ENCODE assay signal across 8 mouse cellular contexts in genomic region chr17:56162231-56162774, GRCm38 (mm10). TPM values are rescaled to one million over a fixed set of nuclear protein-coding genes. Genes with fewer than 3 reads are reported as not detected.
DNase-seq lines count a peak whose midpoint lies in the region; ATAC-seq and TF ChIP-seq lines count a peak whose summit lies in the region.

Tnfaip8l1 (plus strand) TSS chr17:56162477.

- WGBS in forebrain, embryonic 12.5 days = under 1% methylated on average over 30 of the region's 30 CpGs
- 1% methylated on average over 30 of the region's 30 CpGs for WGBS in heart, postnatal 0 days
- 2% methylated on average over 30 of the region's 30 CpGs for WGBS in liver, embryonic 16.5 days (ENCODE audit: insufficient replicate concordance)
- under 1% methylated on average over 30 of the region's 30 CpGs for WGBS in neural tube, embryonic 13.5 days

- H3K9ac ChIP-seq in forebrain, embryonic 12.5 days = peak within 1 kb of the TSS; percentile 55
- peak within 1 kb of the TSS; percentile 26; the same call in 1 of the 2 replicates for H3K9ac ChIP-seq in heart, postnatal 0 days (replicated peaks; ENCODE audit: low read depth, low read length)
- H3K9ac ChIP-seq in liver, embryonic 16.5 days (ENCODE audit: low read depth, low read length) = peak within 1 kb of the TSS; percentile 47
- peak within 1 kb of the TSS; percentile 66 for H3K9ac ChIP-seq in neural tube, embryonic 13.5 days

- H3K4me3 ChIP-seq in E14TG2a.4 (replicated peaks; ENCODE audit: low read length) = peak within 1 kb of the TSS; percentile 78
- peak within 1 kb of the TSS; percentile 44 for H3K4me3 ChIP-seq in forebrain, embryonic 12.5 days (replicated peaks)
- peak within 1 kb of the TSS; percentile 45 for H3K4me3 ChIP-seq in heart, postnatal 0 days (ENCODE audit: low read depth, low read length)
- H3K4me3 ChIP-seq in liver, embryonic 16.5 days (ENCODE audit: low read depth, low read length) = peak within 1 kb of the TSS; percentile 57
- H3K4me3 ChIP-seq in neural tube, embryonic 13.5 days = peak within 1 kb of the TSS; percentile 47
- peak within 1 kb of the TSS; percentile 49 for H3K4me3 ChIP-seq in testis, adult 2 months (ENCODE audit: control insufficient read depth, low read depth, low read length)

- H3K36me3 ChIP-seq in E14TG2a.4 (ENCODE audit: insufficient read depth, low read length) = no peaks in the 10 kb centered on the region
- H3K36me3 ChIP-seq in forebrain, embryonic 12.5 days (replicated peaks) = no peaks in the 10 kb centered on the region
- no peaks in the 10 kb centered on the region for H3K36me3 ChIP-seq in heart, postnatal 0 days (replicated peaks; ENCODE audit: control insufficient read depth, insufficient read depth, low read length)
- H3K36me3 ChIP-seq in liver, embryonic 16.5 days (ENCODE audit: control insufficient read depth, insufficient read depth) = no peaks in the 10 kb centered on the region
- H3K36me3 ChIP-seq in neural tube, embryonic 13.5 days = no peaks in the 10 kb centered on the region
- no peaks in the 10 kb centered on the region for H3K36me3 ChIP-seq in testis, adult 2 months (ENCODE audit: control insufficient read depth, insufficient read depth, low read length)

- no peak within 1 kb of the TSS for H3K27ac ChIP-seq in forebrain, embryonic 12.5 days
- peak within 1 kb of the TSS; percentile 40 for H3K27ac ChIP-seq in heart, postnatal 0 days (ENCODE audit: low read depth)
- peak within 1 kb of the TSS; percentile 12; the same call in 1 of the 2 replicates for H3K27ac ChIP-seq in liver, embryonic 16.5 days (ENCODE audit: low read length)
- no peak within 1 kb of the TSS for H3K27ac ChIP-seq in neural tube, embryonic 13.5 days (replicated peaks)
- no peak within 1 kb of the TSS for H3K27ac ChIP-seq in testis, adult 2 months (ENCODE audit: control insufficient read depth, insufficient read depth, low read depth, low read length)

- H3K4me1 ChIP-seq in E14TG2a.4 (replicated peaks; ENCODE audit: low read depth, low read length) = peaks cover 41% of the 10 kb centered on the region
- H3K4me1 ChIP-seq in forebrain, embryonic 12.5 days = peaks cover 24% of the 10 kb centered on the region
- H3K4me1 ChIP-seq in heart, postnatal 0 days (ENCODE audit: control insufficient read depth, insufficient read depth) = peaks cover 9% of the 10 kb centered on the region; the same call in 1 of the 2 replicates
- peaks cover 17% of the 10 kb centered on the region for H3K4me1 ChIP-seq in liver, embryonic 16.5 days (ENCODE audit: control insufficient read depth, low read depth, low read length)
- H3K4me1 ChIP-seq in neural tube, embryonic 13.5 days (replicated peaks) = peaks cover 37% of the 10 kb centered on the region
- peaks cover 11% of the 10 kb centered on the region for H3K4me1 ChIP-seq in testis, adult 2 months (ENCODE audit: control insufficient read depth, insufficient read depth, low read length)

- no peak for TF ChIP-seq EP300 in heart, postnatal 0 days (IDR thresholded peaks at IDR 0.05; ENCODE audit: low read depth)

- H3K27me3 ChIP-seq in E14TG2a.4 (ENCODE audit: insufficient read depth, low read length) = peaks cover 40% of the 10 kb centered on the region
- peaks cover 37% of the 10 kb centered on the region for H3K27me3 ChIP-seq in forebrain, embryonic 12.5 days
- peaks cover 17% of the 10 kb centered on the region for H3K27me3 ChIP-seq in heart, postnatal 0 days (ENCODE audit: control insufficient read depth, insufficient read depth, low read length)
- peaks cover 3% of the 10 kb centered on the region; the same call in 1 of the 2 replicates for H3K27me3 ChIP-seq in liver, embryonic 16.5 days (ENCODE audit: control insufficient read depth, insufficient read depth, low read depth, low read length)
- peaks cover 34% of the 10 kb centered on the region for H3K27me3 ChIP-seq in neural tube, embryonic 13.5 days
- H3K27me3 ChIP-seq in testis, adult 2 months (ENCODE audit: control insufficient read depth, insufficient read depth, low read length) = no peaks in the 10 kb centered on the region

- peak; percentile 98 for ATAC-seq in forebrain, embryonic 12.5 days (ENCODE audit: low FRiP score)
- ATAC-seq in heart, postnatal 0 days (ENCODE audit: insufficient read depth, low read depth) = peak; percentile 99
- peak; percentile 99 for ATAC-seq in liver, embryonic 16.5 days (ENCODE audit: low read depth)
- peak; percentile 95 for ATAC-seq in neural tube, embryonic 13.5 days (ENCODE audit: low read depth)

- peak within 1 kb of the TSS; percentile 68 for H3K4me2 ChIP-seq in forebrain, embryonic 12.5 days
- H3K4me2 ChIP-seq in heart, postnatal 0 days (ENCODE audit: low read depth, low read length) = peak within 1 kb of the TSS; percentile 71
- H3K4me2 ChIP-seq in liver, embryonic 16.5 days (ENCODE audit: low read depth, low read length) = peak within 1 kb of the TSS; percentile 79
- H3K4me2 ChIP-seq in neural tube, embryonic 13.5 days = peak within 1 kb of the TSS; percentile 72

- peak; percentile 88 for DNase-seq in c-Kit-positive CD71-positive TER-119-positive erythroid progenitor cells, embryonic 14.5 days (ENCODE audit: low spot score)
- DNase-seq in heart, postnatal 0 days (ENCODE audit: low spot score) = peak; percentile 96
- DNase-seq in kidney, postnatal 4 days = peak; percentile 96 to 97

- TF ChIP-seq CTCF in E14TG2a.4 (conservative IDR thresholded peaks at IDR 0.05; ENCODE audit: low read length) = no peak
- TF ChIP-seq CTCF in heart, postnatal 0 days (IDR thresholded peaks at IDR 0.05; ENCODE audit: low read depth) = no peak
- no peak for TF ChIP-seq CTCF in testis, adult 2 months (IDR thresholded peaks at IDR 0.05; ENCODE audit: control insufficient read depth, insufficient read depth, insufficient replicate concordance, low read depth, low read length)

- H3K9me3 ChIP-seq in E14TG2a.4 (ENCODE audit: low read length) = no peaks in the 10 kb centered on the region
- no peaks in the 10 kb centered on the region for H3K9me3 ChIP-seq in forebrain, embryonic 12.5 days
- H3K9me3 ChIP-seq in heart, postnatal 0 days (replicated peaks; ENCODE audit: control insufficient read depth, low read length) = no peaks in the 10 kb centered on the region
- H3K9me3 ChIP-seq in liver, embryonic 16.5 days (replicated peaks; ENCODE audit: control insufficient read depth, low read length) = no peaks in the 10 kb centered on the region
- no peaks in the 10 kb centered on the region for H3K9me3 ChIP-seq in neural tube, embryonic 13.5 days

- no peak for TF ChIP-seq POLR2A in testis, adult 2 months (IDR thresholded peaks at IDR 0.05; ENCODE audit: control insufficient read depth, low read depth, low read length)

RNA-seq across cellular contexts. Expression of gene Tnfaip8l1, which starts in this region (rescaled TPM):
- polyA plus RNA-seq in forebrain, embryonic 12.5 days (2016; fragmentation: Nextera tagmentation; extraction: Ambion mirVana) = 7.5 TPM in 2 replicates
- total RNA-seq in heart, postnatal 0 days (2014; rRNA removed; ENCODE audit: low replicate concordance) = 3.4 and 16.5 TPM in 2 replicates
- 4.9 and 5.6 TPM in 2 replicates for polyA plus RNA-seq in heart, postnatal 0 days (2015; fragmentation: Nextera tagmentation; extraction: Ambion mirVana)
- 3.4 and 4.1 TPM in 2 replicates for polyA plus RNA-seq in liver, embryonic 16.5 days (2015; fragmentation: Nextera tagmentation; extraction: Ambion mirVana)
- polyA plus RNA-seq in neural tube, embryonic 13.5 days (2015; fragmentation: Nextera tagmentation; extraction: Ambion mirVana) = 8.5 and 9.1 TPM in 2 replicates
- 0.29 and 0.31 TPM in 2 replicates for polyA plus RNA-seq in testis, adult 2 months (2012; rRNA removed)

Comparison
In these comparisons a context has a peak if more than half of its experiments do, and no peak if none do; other contexts are left out.
1. H3K27ac ChIP-seq: peak in heart, postnatal 0 days (single experiment) and liver, embryonic 16.5 days (single experiment); none in forebrain, embryonic 12.5 days (single experiment), neural tube, embryonic 13.5 days (single experiment) and testis, adult 2 months (single experiment).
2. Peak in every context shown above with its lines, with median percentiles within 50 percentile points of each other: H3K4me3 ChIP-seq, DNase-seq, ATAC-seq, H3K4me2 ChIP-seq and H3K9ac ChIP-seq.